Mouse (Mus musculus): Measurements from ENCODE around the gene Cnot1. TPM values are rescaled to one million over a fixed set of nuclear protein-coding genes. Genes with fewer than 3 reads are reported as not detected.

Cnot1 gene
- 83.1 and 92.4 TPM in 2 replicates for polyA plus RNA-seq (2014; fragmentation: Nextera tagmentation; extraction: Ambion mirVana)

DNA sequence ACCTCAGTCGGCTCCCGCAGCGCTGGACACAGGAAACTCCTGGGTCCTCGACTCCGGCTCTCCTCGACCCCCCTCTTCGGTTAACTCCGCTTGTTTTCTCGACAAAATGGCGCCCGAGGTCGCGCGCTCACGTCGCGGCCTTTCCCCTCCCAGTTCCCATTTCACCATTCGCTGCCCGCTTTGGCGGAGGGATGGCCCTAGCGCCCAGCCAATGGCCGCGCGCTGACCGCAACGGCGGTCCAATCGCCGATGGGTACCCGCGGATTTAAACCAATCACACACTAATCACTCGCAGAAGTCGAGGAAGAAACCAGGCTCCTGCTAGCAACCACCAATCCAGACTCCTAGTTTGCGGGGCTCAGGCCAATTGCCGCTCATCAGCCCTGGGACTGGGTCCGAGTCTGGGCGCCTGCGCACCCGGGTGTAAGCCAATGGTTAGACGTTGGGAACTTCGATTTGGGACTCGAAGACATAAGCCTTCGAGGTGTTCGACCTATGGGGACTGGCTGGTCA is at the start of gene Cnot1:
Gene Cnot1 (minus strand): TSS at position 134 of the 513 bp plus-strand sequence.
- no peaks in the 10 kb centered on the region for H3K9me3 ChIP-seq (ENCODE audit: control insufficient read depth, low read length)

DNA sequence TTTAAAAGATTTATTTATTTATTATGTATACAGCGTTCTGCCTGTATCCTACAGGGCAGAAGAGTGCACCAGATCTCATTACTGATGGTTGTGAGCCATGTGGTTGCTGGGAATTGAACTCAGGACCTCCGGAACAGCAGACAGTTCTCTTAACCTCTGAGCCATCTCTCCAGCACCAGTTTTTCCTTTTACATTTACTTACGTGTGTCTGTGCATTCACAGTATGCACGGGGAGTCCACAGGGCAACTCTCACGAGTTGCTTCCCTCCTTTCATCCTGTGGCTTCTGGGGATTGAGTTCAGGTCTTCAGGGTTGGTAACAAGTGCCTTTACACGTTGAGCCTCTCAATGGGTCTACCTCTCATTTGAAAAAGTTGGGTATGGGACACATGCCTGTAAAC is 46.9 kb upstream of the Cnot1 start:
- peaks cover 5 to 9% of the 10 kb centered on the region in 2 experiments for H3K4me1 ChIP-seq (ENCODE audit: control insufficient read depth in 2 of 2, insufficient read depth in 2 of 2, low read length in 2 of 2)
- H3K36me3 ChIP-seq (ENCODE audit: control insufficient read depth, insufficient read depth, low read length) = no peaks in the 10 kb centered on the region
- H3K9me3 ChIP-seq (ENCODE audit: control insufficient read depth, low read length) = no peaks in the 10 kb centered on the region
- H3K4me3 ChIP-seq (ENCODE audit: control insufficient read depth in 1 of 2, insufficient read depth in 1 of 2, low read depth in 1 of 2, low read length in 2 of 2) = no peak overlapping the region
- H3K9ac ChIP-seq (ENCODE audit: low read length) = no peak overlapping the region
- no peak overlapping the region for H3K27ac ChIP-seq (replicated peaks in 1 of 2; ENCODE audit: control insufficient read depth in 1 of 2, insufficient read depth in 1 of 2, low read depth in 2 of 2, low read length in 2 of 2)
- no peak overlapping the region for H3K4me2 ChIP-seq (ENCODE audit: low read length)
- 82% methylated on average over 6 of the region's 6 CpGs for WGBS
- H3K27me3 ChIP-seq (ENCODE audit: control insufficient read depth, insufficient read depth, low read length) = no peaks in the 10 kb centered on the region
- no peak for ATAC-seq (ENCODE audit: insufficient number of reproducible peaks, insufficient read depth, low FRiP score, low read depth)

More for the DNA sequence above, at the start of gene Cnot1:
- Histone ChIP-seq H3K4me3 (ENCODE audit: control insufficient read depth in 1 of 2, insufficient read depth in 1 of 2, low read depth in 1 of 2, low read length in 2 of 2) (peak within 1 kb of the TSS; percentile 92 to 96), H3K36me3 (ENCODE audit: control insufficient read depth, insufficient read depth, low read length) (peaks cover 16% of the 10 kb centered on the region), H3K27me3 (ENCODE audit: control insufficient read depth, insufficient read depth, low read length) (no peaks in the 10 kb centered on the region), H3K4me2 (ENCODE audit: low read length) (peak within 1 kb of the TSS; percentile 89), H3K9ac (ENCODE audit: low read length) (peak within 1 kb of the TSS; percentile 98), H3K4me1 (ENCODE audit: control insufficient read depth in 2 of 2, insufficient read depth in 2 of 2, low read length in 2 of 2) (peaks cover 18 to 55% of the 10 kb centered on the region in 2 experiments), H3K27ac (replicated peaks in 1 of 2; ENCODE audit: control insufficient read depth in 1 of 2, insufficient read depth in 1 of 2, low read depth in 2 of 2, low read length in 2 of 2) (peak within 1 kb of the TSS; percentile 97 to 99)
- peak; percentile 93 for ATAC-seq (ENCODE audit: insufficient number of reproducible peaks, insufficient read depth, low FRiP score, low read depth)
- WGBS = under 1% methylated on average over 44 of the region's 44 CpGs

DNA sequence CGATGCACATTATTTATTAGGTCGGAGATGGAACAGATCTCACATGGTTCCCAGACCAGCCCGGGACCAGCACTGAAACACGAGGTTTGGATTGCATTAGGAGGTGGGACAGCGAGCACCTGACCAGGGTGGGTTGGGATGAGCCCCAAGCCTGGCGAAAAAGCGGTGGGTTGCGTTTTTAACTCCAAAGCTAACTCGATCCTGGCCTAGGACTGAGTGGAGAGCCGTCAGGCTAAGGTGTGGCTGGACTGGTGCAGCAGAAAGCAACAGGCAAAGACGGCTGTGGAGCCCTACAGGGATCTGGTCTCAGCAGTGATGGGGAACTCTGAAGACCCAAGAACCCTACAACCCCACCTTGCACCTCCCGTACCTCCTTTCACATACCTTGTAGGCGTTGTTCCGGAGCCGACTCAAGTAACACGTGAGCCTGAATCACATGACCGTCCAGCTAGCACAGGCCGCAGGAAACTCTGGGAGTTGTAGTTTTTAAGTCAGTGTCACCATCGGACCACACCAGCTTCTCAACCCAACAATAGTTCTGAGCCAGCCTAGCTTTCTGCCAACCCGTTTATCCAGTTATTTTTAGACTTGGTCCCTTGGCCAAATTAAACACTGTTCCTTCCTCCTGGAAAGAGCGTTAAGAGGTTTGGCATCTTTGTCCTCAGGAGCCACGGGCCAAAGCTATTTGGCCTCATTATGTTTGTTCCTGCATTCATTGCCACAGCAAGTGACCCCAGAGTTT is 46.0 kb upstream of the Cnot1 start, which contains the start of gene Slc38a7:
Gene Slc38a7 (minus strand): TSS at position 438 of the 742 bp plus-strand sequence.
- 18% methylated on average over 22 of the region's 22 CpGs for WGBS
- Histone ChIP-seq H3K27ac (replicated peaks in 1 of 2; ENCODE audit: control insufficient read depth in 1 of 2, insufficient read depth in 1 of 2, low read depth in 2 of 2, low read length in 2 of 2) (no peak within 1 kb of the TSS), H3K27me3 (ENCODE audit: control insufficient read depth, insufficient read depth, low read length) (no peaks in the 10 kb centered on the region), H3K9ac (ENCODE audit: low read length) (peak within 1 kb of the TSS; percentile 76), H3K9me3 (ENCODE audit: control insufficient read depth, low read length) (no peaks in the 10 kb centered on the region), H3K36me3 (ENCODE audit: control insufficient read depth, insufficient read depth, low read length) (peaks cover 3% of the 10 kb centered on the region), H3K4me2 (ENCODE audit: low read length) (peak within 1 kb of the TSS; percentile 82), H3K4me1 (ENCODE audit: control insufficient read depth in 2 of 2, insufficient read depth in 2 of 2, low read length in 2 of 2) (peaks cover 5 to 9% of the 10 kb centered on the region in 2 experiments), H3K4me3 (ENCODE audit: control insufficient read depth in 1 of 2, insufficient read depth in 1 of 2, low read depth in 1 of 2, low read length in 2 of 2) (peak within 1 kb of the TSS; percentile 61 to 62)
- ATAC-seq (ENCODE audit: insufficient number of reproducible peaks, insufficient read depth, low FRiP score, low read depth) = peak; percentile 90

DNA sequence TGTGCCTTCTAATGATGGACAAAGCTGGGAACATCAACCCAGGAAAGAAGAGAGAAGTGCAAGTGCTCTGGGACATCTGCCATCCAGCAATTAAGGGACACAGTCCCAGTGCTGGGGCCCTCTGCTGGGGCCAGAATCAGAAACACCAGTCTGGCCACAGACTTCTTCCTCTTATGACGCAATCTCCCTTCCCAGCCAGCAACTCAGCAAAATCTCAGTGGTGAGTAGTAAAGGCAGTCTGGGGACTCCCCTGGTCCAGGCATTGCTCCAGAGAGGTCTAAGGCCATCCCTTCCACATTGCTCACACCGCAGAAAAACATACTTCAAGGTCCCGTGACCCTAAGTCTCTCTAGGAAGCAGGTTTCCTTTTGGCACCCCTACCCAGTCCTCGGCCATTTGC is 45.0 kb upstream of the Cnot1 start:
- Histone ChIP-seq H3K9ac (ENCODE audit: low read length) (peak overlapping the region; percentile 76; the same call in 1 of the 2 replicates), H3K36me3 (ENCODE audit: control insufficient read depth, insufficient read depth, low read length) (peaks cover 11% of the 10 kb centered on the region), H3K9me3 (ENCODE audit: control insufficient read depth, low read length) (no peaks in the 10 kb centered on the region), H3K4me1 (ENCODE audit: control insufficient read depth in 2 of 2, insufficient read depth in 2 of 2, low read length in 2 of 2) (peaks cover 5 to 9% of the 10 kb centered on the region in 2 experiments), H3K4me3 (ENCODE audit: control insufficient read depth in 1 of 2, insufficient read depth in 1 of 2, low read depth in 1 of 2, low read length in 2 of 2) (peak overlapping the region; percentile 61 to 62; a peak in 2 of 4 replicates), H3K27me3 (ENCODE audit: control insufficient read depth, insufficient read depth, low read length) (no peaks in the 10 kb centered on the region), H3K27ac (replicated peaks in 1 of 2; ENCODE audit: control insufficient read depth in 1 of 2, insufficient read depth in 1 of 2, low read depth in 2 of 2, low read length in 2 of 2) (no peak overlapping the region), H3K4me2 (ENCODE audit: low read length) (peak overlapping the region; percentile 82)
- WGBS = 46% methylated on average over 4 of the region's 4 CpGs
- no peak for ATAC-seq (ENCODE audit: insufficient number of reproducible peaks, insufficient read depth, low FRiP score, low read depth)

DNA sequence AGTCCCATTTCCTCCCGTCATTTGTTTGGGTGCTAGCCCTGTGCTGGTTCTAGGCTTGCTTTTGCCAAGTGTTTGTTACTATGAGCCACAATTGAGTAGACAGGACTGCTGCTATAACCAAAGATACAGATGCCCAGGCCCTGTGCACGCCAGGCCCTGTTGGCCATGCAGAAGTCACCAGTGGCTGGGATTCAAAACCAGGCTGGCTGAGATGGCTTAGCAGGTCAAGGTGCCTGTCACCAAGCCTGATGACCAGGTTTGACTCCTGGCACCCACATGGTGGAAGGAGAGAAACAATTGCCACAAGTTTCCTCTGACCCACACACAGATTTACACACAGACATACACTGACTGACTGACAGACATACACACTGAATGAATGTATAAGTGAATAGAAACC is 43.1 kb upstream of the Cnot1 start:
- Histone ChIP-seq H3K27ac (replicated peaks in 1 of 2; ENCODE audit: control insufficient read depth in 1 of 2, insufficient read depth in 1 of 2, low read depth in 2 of 2, low read length in 2 of 2) (no peak overlapping the region), H3K4me3 (ENCODE audit: control insufficient read depth in 1 of 2, insufficient read depth in 1 of 2, low read depth in 1 of 2, low read length in 2 of 2) (no peak overlapping the region), H3K36me3 (ENCODE audit: control insufficient read depth, insufficient read depth, low read length) (peaks cover 11% of the 10 kb centered on the region), H3K9ac (ENCODE audit: low read length) (no peak overlapping the region), H3K27me3 (ENCODE audit: control insufficient read depth, insufficient read depth, low read length) (no peaks in the 10 kb centered on the region), H3K4me2 (ENCODE audit: low read length) (no peak overlapping the region), H3K9me3 (ENCODE audit: control insufficient read depth, low read length) (no peaks in the 10 kb centered on the region), H3K4me1 (ENCODE audit: control insufficient read depth in 2 of 2, insufficient read depth in 2 of 2, low read length in 2 of 2) (peaks cover 12 to 14% of the 10 kb centered on the region in 2 experiments)
- ATAC-seq (ENCODE audit: insufficient number of reproducible peaks, insufficient read depth, low FRiP score, low read depth) = no peak
- WGBS = 93% methylated on average over 2 of the region's 2 CpGs

DNA sequence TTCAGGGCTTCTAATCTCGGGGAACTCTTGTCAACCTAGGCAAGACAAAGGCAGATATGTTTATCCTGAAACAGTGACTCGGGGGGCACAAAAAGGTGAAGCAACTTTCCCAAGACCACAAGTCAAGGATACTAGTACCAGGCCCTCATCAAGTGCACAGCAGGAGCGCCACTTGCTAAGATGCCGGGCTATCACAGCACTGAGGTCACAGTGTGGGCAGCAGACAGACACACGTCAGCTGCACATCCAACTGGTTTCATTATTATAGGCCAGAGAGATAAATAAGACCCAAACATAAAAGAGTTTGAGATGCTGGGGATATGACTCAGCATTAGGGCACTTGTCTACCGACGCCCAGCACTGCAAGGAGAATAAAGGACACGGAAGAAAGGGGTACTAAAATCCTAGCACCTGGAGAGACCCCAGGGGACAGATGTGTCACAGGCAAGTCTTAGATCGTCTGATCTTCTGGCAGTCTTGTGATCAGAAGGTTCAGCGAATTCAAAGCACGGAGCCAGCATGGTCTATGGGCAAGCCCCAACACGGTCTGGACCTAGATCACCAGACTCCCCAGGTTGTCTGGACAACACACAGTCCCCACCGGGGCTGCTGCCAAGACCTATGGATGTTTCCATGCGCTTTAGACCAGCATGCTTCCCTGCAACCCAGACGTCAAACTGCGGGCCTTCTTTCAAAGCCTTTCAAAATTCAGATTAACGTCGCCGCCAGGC is 41.6 kb upstream of the Cnot1 start:
- no peak for ATAC-seq (ENCODE audit: insufficient number of reproducible peaks, insufficient read depth, low FRiP score, low read depth)
- WGBS = 86% methylated on average over 19 of the region's 19 CpGs
- Histone ChIP-seq H3K27me3 (ENCODE audit: control insufficient read depth, insufficient read depth, low read length) (no peaks in the 10 kb centered on the region), H3K9me3 (ENCODE audit: control insufficient read depth, low read length) (no peaks in the 10 kb centered on the region), H3K27ac (replicated peaks in 1 of 2; ENCODE audit: control insufficient read depth in 1 of 2, insufficient read depth in 1 of 2, low read depth in 2 of 2, low read length in 2 of 2) (no peak overlapping the region), H3K4me3 (ENCODE audit: control insufficient read depth in 1 of 2, insufficient read depth in 1 of 2, low read depth in 1 of 2, low read length in 2 of 2) (no peak overlapping the region), H3K36me3 (ENCODE audit: control insufficient read depth, insufficient read depth, low read length) (peaks cover 21% of the 10 kb centered on the region), H3K4me1 (ENCODE audit: control insufficient read depth in 2 of 2, insufficient read depth in 2 of 2, low read length in 2 of 2) (peaks cover 12 to 15% of the 10 kb centered on the region in 2 experiments), H3K4me2 (ENCODE audit: low read length) (no peak overlapping the region), H3K9ac (ENCODE audit: low read length) (no peak overlapping the region)

DNA sequence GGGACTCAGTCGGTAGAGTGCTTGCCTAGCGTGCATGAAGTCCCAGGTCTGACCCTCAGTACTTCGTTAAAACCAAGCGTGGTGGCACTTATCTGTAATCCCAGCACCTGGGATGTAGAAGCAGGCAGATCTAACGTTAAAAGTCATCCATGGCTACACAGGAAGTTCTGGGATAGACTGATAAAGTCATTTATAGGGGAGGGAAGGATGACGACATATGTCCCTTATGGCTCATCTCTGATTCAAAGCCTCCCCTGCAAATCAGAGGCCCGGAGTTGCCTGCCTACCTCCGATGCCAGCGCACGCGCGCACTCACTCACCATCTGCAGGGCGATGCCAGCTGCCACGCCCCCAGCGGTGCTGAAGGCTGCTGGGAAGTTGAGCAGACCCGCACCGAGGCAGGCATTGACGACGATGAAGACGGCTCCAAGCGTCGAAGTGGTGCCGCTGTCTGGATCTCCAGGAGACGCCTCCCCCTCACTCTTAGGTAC is 40.8 kb upstream of the Cnot1 start:
- Histone ChIP-seq H3K4me1 (ENCODE audit: control insufficient read depth in 2 of 2, insufficient read depth in 2 of 2, low read length in 2 of 2) (peaks cover 12 to 15% of the 10 kb centered on the region in 2 experiments), H3K4me3 (ENCODE audit: control insufficient read depth in 1 of 2, insufficient read depth in 1 of 2, low read depth in 1 of 2, low read length in 2 of 2) (no peak overlapping the region), H3K27me3 (ENCODE audit: control insufficient read depth, insufficient read depth, low read length) (no peaks in the 10 kb centered on the region), H3K9me3 (ENCODE audit: control insufficient read depth, low read length) (no peaks in the 10 kb centered on the region), H3K9ac (ENCODE audit: low read length) (no peak overlapping the region), H3K4me2 (ENCODE audit: low read length) (no peak overlapping the region), H3K36me3 (ENCODE audit: control insufficient read depth, insufficient read depth, low read length) (peaks cover 29% of the 10 kb centered on the region), H3K27ac (replicated peaks in 1 of 2; ENCODE audit: control insufficient read depth in 1 of 2, insufficient read depth in 1 of 2, low read depth in 2 of 2, low read length in 2 of 2) (no peak overlapping the region)
- ATAC-seq (ENCODE audit: insufficient number of reproducible peaks, insufficient read depth, low FRiP score, low read depth) = no peak
- 71% methylated on average over 24 of the region's 24 CpGs for WGBS
